Mouse (Mus musculus): ENCODE measurements around the gene Ror1.
A peak's percentile ranks its signal among the peaks of the same experiment; 100 is the strongest.

Gene Ror1

DNA sequence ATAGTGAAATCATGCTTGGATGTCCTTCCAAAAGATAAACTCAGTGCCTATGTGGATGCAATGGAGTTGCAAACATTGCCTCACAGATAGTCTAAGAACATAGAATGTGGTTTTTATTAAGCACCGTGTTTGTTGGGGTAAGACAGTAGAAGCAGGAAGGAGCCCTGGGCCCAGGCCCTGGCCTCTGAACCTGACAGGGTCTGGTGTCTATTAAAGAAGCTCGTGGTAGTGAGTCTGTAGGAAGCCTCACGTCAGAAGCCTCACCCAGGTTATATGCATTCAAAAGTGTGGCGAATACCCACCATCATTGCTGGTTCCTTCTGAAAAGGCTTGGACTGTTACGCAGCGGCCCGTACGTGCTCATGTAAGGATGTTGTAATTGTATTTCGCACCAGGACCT lies 157.8 kb downstream of the Ror1 start:
- no peak for DNase-seq (ENCODE audit: low spot score)

DNA sequence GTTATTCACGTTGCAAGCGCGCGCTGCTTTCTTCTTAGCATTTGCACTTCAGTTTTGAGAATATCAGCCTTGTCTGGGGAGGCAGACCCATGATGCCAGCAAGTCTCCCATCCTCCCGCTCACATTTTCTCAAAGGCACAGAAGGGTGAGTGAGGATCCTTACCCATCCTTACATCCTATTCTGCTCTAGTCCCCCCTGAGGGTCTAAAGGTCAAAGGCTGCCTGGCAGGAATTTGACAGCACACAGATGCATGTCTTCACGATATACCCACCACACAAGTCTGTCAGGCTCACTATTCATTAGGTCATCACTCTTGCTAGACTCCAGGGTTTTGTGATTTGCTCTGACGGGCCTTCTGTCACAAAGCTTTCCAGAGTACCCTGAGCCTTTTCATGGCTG lies 158.2 kb downstream of the Ror1 start:
- no peak for DNase-seq (ENCODE audit: low spot score)

DNA sequence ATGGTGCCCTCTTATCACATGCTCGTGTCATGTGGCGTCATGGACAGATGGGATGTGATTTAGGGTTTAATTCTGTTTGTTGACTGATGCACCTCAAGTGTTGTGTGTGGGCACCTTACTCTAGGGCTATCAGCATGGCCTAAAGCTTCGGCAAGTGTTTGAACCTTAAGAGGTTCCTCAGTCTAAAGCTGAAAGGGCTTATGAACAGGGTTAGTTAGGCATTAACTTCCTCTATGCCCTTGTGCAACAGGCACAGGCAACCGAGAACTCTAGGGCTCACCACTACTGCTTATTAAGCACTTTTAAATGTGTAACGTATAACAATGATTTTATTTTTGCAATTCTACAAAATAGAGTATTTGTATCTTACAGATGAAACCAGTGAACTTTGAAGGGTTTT lies 162.9 kb downstream of the Ror1 start:
- no peak for DNase-seq (ENCODE audit: low spot score)

DNA sequence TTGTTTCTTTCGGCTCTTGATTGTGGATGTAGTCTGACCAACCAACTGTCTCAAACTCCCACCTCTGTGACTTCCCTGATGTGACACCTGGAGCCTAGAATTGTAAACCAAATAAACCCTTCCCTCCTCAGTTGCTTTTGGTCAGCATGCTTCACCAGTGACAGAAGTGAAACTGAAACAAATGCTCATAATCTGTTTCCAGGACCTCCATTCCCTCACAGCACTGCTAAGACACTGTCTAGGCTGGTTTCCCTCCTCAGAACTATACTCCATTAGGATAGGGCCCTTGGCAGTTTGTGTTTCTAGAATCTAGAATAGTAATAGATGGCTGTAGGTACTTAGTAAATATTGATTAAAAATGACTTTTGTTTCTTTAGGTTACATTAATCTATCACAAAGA lies 168.3 kb downstream of the Ror1 start:
- DNase-seq (ENCODE audit: low spot score) = no peak

DNA sequence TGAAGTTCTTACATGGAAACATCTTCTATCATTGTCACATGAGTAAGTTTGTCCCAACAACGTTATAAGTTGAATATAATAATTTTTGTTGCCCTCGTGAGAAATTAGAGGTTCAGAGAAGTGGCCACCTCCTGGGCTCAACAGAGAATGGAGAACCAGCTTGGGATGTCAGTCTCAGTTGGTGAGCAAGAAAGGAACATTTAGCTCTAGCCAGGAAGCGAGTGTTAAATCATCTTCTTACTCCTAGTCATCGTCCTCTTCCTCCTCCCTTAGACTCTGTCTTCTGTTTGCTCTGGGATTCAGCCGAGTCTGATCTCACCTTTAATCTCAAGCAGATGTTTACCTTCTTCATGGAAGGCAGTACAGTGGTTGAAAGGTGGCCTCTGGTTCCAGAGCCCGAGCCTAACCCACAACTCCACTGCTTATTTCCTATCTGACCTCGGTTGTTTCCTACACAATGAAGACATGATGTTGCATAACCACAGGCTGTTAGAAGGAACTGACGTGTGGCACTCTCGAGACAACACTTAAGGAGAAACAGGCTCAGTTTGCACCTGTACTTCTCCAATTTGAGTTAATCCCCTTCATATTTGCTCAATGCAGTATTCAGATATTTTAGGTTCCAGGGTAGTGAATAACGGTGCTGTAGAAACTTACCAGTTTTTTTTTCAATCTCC lies 175.6 kb downstream of the Ror1 start:
- DNase-seq (ENCODE audit: low spot score) = no peak

DNA sequence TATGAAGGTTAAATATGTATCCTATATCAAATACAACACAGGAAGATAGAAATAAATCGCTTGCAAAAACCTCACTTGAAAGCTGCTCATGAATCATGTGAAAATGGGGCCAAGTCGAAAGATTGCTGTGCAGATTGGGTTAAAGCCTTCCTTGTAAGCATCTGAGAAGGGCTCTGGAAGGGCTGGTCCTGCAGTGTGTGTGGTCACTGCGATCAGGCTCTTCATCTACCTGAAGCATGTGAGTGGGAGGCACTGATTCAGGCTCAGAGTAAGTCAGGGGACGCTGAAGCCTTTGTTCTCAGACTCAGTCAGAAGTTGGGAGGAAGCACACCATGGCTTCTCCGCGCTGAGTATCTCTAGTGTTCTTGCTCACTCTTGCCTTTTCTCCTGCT lies 176.1 kb downstream of the Ror1 start:
- DNase-seq (ENCODE audit: low spot score) = no peak

DNA sequence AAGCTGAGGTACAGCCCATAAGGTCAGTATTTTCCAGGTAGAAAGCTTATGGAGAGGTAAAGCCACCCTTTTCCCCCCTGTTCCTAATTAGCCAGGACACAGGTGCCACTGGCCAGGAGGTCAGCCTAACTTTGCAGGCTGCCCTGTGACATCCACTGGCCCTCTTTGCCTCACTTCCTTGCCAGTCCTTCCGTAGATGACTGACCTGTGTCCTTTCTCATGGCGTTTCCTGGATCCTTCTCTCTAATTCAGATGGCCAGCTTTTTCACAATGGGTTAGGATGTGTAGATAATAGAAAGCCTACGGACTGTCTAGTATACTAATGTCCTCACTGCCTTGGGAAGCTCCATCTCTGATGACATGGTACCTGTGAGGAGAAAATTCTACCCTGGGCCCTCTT lies 177.8 kb downstream of the Ror1 start:
- no peak for DNase-seq (ENCODE audit: low spot score)

DNA sequence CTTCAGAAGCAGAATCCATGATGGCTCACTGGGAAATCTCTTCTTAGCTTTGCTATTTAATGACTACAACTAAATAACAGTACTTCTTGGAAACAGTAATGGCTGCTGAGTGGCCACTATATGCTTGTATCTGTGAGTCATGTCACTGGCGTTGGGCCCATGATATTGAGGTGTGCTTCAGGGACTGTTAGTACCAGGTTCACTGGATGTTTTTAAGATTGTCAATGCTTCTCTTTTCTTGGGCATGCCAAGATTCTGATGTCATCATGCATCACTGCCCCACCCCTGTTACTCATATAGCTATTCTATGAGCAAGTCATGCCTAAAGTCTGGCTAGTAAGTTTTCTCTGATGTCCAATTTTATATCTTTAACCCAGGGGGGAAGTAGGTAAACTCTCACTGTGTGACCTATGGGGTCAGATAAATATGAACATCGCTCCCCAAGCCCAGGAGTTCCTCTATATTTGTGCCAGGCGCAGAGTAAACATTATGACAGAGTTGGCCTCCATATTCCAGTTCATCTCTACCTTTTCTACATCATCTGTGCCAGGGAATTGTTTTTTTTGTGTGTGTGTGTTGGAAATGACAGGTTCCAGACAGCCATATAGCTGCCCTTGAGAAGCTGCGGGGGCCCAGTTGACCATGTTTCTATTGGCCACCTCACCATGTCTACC lies 178.4 kb downstream of the Ror1 start:
- DNase-seq (ENCODE audit: low spot score) = no peak

DNA sequence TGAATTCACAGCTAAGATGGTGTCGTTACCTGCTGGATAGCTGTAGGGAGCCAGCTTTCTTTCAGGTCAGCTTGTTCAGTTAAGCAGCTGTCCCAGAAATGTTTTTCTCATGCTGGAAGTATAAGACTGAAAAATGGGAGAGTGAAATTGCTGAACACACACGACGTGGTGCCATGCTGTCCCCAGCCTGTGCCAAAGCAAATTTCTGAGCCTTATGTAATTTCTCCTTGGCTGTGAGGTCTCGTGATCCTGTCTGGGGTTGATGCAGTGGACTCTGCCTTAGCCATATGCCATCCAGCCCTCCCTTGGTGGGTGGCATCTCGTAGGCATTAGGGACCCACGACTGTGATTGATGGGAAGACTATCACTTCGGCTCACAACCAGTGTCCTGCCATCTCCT lies 180.9 kb downstream of the Ror1 start:
- DNase-seq (ENCODE audit: low spot score) = no peak

DNA sequence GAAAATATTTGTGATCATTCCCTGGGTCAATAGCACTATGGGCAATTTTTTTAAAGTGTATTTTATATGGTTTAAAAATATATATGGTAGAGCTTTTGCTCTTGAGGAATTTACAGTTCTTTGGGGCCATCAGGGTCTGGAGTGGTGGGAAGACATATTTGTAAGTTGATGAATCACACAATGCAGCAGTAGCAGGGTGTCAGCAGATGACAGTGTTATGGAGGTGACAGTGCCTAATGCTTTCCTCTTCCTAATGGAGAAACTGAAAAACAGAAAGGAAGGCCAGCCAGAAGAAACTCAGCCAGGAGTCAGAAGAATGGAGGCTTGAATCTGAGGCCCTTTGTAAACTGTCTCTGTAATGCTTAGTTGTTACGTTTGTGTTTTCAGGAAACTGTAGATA lies 181.4 kb downstream of the Ror1 start:
- DNase-seq (ENCODE audit: low spot score) = no peak

DNA sequence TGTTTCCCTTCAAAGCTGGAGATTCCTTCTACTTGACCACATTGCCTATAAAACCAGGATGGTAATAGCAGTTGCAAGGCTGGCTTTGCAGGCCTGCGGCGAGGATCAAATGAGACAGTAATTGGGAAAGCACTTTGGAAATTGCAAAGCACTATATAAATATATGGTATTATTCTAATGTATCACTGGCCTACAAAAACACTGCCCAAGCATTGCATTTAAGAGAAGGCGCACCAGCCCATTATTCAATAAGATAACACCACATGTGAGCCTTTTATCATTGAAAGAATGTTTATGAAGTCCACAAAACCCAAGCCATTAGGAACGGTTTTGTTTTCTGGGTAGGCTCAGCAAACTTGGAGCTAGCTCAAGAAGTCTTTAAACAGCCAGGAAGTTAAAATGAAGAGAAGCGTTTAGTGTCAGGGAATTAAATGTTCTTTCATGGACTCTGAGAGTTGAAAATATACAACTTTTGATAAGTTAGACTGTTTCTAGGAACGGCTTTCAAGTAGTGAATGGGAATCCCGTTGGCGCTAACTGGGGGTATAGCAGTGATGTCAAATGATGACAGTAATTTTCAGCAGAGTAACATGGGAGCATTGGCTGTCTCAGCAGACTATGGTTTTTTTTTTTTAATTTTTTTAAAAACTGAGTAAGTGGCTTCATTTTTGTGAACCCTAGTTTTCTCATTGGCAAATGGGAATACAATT lies 187.7 kb downstream of the Ror1 start:
- DNase-seq (ENCODE audit: low spot score) = no peak

DNA sequence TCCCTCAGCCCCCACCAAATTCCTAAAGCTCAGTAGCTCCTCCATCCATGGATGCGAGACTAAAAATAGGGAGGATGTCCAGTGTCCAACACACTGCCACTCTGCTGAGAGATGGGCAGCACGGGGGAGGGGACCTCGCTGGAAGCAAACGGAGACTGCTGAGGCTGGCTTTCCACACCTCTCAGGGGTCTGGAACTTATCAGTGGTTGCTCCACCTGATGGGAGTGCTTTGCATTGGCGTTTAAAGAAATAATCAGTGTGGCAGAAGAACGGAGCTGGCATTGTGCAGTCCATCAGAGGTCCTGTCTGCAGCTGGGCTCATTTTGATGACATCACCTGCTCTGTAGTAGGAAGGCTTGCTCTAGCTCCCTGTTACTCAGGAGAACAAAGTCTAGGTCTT lies 188.9 kb downstream of the Ror1 start:
- no peak for DNase-seq (ENCODE audit: low spot score)

DNA sequence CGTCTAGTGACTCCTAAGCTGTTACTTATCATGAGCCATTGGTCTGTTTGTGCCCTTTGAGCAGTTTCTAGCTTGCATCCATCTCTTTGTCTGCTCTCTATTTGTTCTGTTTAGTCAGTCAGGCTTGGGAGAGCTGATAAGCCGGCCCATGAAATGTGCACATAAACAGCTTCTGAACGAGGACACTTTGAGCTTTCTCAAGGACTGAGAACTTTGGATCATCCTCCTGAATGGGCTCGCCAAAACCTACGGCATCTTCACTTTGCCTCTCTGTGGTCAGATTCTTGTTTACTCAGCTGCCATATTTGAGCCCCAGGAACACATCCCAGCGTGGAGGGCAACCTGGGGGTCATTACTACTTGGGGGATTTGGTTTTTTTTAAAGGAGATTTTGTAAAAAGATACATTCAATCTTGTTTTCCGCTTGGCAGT lies 190.5 kb downstream of the Ror1 start:
- DNase-seq (ENCODE audit: low spot score) = peak; percentile 46

DNA sequence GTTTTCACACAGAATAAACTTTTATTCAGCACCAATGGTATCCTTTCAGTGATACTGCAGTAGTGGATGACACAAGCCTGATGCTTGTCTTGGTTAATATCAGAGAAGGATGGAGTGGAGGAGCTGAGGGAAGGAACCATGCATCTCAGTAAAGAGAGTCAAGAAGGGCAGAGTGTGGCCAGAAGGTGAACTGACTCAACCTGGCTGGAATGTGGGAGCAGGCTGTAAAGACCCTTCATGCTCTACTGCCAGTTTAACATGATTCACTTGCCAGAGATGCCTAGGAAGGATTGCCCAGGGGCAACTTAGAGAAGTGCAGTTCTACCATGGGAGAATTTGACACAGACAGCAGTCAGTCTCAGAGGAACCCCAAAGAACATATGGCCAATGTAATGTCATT lies 191.2 kb downstream of the Ror1 start:
- no peak for DNase-seq (ENCODE audit: low spot score)

DNA sequence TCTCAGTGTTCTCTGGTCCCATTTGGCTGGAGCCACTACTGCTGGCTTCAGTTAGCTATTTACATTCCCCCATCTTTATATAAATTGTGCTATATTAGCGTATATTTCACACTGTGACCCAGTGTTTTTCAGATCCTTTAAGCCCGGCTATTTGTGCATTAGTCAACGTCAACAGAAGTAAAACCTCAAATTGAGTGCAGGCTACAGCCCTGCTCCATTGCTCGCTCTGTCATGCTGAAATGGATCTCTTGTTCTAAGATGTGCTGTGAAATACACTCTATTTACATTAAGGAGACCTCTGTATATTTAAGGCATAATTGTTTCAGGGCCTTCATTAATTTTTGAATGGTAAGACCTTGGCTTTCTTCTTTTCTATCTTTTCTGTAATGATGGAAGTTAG lies 192.2 kb downstream of the Ror1 start:
- no peak for DNase-seq (ENCODE audit: low spot score)

DNA sequence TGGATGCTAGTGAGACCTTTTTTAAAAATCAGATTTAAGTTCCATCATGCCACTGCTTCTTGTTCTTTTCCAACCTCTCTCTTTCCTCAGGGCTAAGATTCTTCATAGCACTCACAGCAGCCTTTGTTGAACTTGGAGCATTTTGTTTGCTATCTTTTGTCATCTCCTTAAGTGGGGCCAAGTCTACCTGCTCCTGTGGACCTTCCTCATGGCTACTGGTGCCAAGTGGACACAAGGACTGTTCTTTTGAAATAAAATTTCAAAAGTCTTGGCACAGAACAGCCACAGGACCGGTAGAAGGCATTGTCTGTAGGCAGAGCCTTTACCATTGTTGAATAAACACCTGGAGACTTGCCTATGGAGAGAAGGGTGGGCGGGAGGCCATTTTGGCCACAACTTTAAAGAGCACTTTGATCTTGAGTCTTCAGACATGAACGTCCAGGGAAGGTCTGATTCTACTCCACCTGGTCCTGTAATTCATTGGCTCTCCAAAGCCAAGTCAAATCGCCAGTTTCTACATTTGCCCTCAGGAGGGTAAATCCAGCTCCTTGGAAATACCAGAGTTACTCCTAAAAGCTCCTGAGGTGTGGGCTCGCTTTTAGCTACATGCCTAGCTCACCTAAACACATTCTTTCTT lies 195.5 kb downstream of the Ror1 start:
- DNase-seq (ENCODE audit: low spot score) = no peak

DNA sequence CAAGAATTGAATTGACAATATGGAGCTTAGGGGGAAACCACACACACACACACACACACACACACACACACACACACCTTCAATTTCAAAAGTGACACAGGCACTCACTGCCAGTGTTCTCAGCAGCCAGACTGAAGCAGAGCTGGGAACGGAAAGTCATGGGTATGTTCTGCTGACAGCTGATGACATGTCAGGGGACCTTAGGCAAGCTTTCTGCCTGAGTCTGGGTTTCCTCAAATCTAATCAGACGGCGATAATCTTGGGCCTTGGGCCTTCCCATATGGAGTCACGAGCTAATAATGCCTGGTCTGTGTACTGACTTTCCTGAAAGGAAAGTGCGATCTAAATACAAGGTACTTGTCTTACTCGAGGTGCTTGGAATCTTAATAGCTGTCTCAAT lies 202.1 kb downstream of the Ror1 start:
- no peak for DNase-seq (ENCODE audit: low spot score)

DNA sequence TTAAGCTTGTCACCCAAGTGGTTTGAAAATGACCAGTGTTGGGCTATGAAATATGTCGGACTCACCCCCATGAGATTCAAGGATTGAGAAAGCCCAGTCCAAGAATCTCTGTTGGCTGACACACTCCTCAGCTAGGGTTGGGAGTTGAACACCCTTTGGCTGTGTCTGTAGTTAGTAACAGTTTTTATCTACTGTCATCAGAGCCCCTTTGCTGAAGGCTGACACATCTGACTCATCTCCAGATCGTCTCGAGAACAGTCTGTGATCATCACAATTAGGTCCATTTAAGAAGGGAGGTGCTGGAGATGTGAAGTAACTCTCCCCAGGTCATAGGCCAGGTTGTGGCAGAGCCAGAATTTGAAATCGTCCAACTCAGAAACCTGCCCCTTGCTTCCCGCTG lies 203.0 kb downstream of the Ror1 start:
- DNase-seq (ENCODE audit: low spot score) = no peak

DNA sequence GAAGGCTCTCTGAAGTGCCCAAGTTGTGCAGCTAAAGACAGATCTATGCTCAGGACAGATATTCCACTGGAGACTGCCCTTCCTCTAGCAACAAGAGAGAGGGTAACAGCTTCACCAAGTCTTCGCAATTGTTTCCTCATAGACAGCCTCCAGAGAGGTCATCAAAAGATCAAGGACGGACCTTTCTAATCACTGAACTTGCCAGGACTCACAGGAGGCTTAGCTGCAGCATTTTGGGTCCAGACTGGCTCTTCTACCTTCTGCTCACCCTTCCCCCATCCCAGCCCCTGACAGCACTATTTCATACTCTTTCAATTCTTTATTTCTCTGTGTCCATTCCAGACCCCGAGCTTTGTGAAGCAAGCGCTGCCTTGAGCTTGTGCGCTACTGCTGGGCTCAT lies 204.6 kb downstream of the Ror1 start:
- no peak for DNase-seq (ENCODE audit: low spot score)

DNA sequence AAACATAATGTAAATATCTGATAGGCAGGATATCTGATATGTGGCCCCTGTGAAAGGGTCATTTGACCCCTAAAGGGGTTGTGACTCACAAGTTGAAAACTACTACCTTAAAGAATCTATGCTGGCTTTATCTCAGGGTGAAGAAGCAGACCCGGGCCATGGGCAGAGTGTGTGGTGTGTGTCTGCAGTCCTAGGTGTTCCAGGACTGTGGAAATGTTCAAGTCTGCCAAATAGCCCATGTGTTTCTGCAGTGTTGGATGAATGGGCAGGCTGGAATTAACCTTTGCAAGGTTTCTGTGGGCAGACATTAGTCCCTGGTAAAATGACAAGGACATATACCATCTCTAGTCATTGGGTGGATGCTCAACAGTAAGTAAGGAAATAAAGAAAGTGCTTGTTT lies 205.8 kb downstream of the Ror1 start:
- no peak for DNase-seq (ENCODE audit: low spot score)

DNA sequence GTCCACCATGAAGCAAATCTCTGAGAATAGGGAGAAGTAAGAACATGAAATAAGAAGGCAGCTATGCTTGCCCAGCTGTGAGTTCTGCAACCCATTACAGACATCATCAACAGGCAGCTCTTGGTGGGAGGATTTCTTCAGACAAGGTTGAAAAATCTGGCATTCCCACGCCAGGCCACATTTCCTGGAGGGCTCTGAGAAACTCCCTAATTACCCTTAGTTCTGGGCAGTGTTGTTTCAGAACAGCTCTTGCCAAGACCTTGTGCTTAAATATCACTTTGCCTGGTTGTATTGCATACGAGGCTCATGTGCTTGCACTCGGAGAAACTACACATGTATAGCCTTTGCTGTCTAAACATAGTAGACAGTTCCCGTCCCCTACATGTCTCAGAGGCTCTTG lies 211.8 kb downstream of the Ror1 start:
- DNase-seq (ENCODE audit: low spot score) = no peak

DNA sequence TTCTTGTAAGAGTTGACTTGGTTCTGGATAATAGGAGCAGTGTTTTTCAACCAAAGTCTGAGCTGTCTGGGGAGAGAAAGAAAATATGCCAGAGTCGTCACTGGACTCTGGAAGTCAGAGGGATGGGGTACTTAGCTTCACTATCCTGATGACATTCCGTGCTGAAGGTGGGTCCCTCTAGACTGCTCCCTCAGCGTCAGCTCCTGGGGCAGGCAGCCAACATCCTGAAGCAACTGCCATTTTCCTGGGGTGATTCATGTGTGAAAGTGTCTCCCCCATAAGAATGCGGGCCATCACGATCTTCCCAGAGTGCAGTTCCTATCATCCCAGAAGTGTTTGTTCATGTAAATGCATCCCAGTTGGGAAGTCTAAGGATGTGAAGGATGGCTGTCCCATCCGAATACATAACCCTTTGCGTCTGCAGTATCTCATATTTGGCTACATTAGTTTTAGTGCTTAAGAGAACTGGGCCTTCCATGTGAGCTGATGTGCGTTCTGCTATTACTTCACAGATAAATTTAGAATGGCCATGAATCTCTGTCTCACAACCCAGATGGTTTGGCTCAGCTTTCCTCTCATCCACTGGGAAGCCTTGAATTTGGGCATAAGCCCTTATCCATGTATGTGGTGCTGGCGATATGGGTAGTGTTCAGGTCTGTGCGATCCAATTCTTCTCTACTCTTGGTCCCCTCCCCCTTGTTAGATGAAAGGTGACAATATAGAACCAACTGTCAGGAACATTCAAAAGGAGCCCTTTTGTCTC lies 216.4 kb downstream of the Ror1 start:
- no peak for DNase-seq (ENCODE audit: low spot score)

All from testis, postnatal 14 days (tissue).